Mouse (Mus musculus): ENCODE measurements around the gene Ppif.

Gene Ppif

DNA sequence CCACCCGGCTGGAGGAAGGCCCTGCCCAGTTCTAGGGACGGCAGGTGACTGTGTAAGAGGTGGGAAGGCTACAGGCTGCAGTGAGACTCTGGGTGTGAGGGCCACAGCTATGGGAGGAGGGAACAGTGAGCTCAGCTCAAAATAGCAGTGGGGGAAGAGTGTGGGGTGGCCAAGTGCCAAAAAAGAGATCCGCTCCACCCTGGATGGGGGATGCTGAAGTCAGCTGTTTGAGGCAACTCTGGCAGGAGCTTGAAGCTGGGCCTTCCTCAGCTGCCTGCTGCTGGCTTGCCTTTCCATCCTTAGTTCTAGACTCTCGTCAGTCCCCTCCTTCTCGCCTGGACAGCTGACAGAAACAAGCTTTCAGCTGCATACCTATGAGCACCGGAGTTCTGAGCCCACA is 42.6 kb downstream of the Ppif start:
- peak; percentile 43 for DNase-seq (ENCODE audit: low spot score)

DNA sequence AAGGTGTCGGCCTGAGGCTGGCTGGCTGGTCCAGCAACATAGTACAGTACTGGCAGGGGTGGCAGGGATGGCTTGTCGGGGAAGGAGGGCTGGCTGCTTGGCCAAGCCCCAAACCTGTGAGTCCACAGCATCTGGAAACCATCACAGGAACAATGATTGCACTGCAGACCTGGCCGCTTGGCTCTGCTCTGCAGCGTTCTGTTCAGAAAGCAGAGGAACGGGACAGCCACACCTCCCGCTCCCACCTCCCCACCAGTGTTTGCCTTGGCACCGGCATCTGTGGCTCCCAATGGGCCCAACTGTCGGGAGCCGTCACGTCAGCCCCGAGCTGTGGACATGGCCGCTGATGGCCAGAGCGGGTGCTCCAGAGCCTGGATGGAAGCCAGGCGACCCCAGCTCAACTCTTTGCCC is 44.6 kb downstream of the Ppif start:
- DNase-seq (ENCODE audit: low spot score): no peak

DNA sequence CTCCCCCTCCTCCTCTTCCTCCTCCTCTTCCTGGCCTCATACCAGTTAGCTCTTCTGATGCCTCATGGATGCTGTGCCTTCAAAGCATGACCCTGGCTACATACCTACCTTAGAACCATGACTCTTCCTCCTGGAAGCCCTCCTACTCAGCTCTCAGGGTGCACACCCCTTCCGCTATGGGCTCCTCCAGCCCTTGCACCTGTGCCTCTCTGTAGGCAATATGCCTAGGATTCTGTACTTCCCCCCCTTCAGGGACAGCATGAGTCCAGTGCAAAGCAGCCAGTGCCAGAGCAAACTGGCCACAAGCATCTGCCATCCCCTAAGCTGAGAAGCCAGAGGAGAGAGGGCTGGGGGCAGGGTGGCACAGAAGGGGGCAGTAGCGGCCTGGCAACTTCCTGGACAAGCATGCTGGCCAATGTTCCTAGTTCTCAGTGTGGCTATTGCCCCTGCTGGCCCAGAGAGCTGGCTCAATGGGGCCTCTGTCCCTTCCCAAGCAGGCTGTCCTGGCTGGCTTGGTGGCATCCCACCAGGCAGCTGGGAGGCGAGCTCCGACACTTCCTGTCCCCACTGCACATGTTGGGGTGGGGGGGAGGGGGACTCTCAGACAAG is 46.1 kb downstream of the Ppif start:
- no peak for DNase-seq (ENCODE audit: low spot score)

GRCm38 (mm10) chr14:25741211-25741610 is 47.3 kb downstream of the Ppif start:
- DNase-seq (ENCODE audit: low spot score): no peak

- no peak for DNase-seq (ENCODE audit: low spot score)
Observed at GRCm38 (mm10) chr14:25741840-25742367, 48.0 kb downstream of the Ppif start.

DNA sequence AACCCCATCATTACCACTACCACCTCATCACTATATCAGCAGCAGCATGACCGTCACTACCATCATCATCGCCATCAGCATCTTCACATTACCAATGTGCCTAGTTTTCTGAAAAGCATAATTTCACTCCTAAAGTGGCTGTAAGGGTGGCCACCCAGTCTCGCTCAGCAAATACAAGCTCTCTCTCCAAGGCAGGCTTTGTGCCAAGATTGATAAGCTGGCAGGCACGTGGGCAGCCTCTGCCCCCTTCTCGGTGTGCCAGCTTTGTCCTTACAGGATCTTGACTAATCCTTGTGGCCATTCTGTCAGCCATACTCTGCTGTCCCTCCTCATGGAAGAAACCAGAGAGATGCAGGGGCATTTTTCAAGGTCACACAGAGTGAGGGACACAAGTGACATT is 49.0 kb downstream of the Ppif start:
- DNase-seq (ENCODE audit: low spot score): no peak

DNA sequence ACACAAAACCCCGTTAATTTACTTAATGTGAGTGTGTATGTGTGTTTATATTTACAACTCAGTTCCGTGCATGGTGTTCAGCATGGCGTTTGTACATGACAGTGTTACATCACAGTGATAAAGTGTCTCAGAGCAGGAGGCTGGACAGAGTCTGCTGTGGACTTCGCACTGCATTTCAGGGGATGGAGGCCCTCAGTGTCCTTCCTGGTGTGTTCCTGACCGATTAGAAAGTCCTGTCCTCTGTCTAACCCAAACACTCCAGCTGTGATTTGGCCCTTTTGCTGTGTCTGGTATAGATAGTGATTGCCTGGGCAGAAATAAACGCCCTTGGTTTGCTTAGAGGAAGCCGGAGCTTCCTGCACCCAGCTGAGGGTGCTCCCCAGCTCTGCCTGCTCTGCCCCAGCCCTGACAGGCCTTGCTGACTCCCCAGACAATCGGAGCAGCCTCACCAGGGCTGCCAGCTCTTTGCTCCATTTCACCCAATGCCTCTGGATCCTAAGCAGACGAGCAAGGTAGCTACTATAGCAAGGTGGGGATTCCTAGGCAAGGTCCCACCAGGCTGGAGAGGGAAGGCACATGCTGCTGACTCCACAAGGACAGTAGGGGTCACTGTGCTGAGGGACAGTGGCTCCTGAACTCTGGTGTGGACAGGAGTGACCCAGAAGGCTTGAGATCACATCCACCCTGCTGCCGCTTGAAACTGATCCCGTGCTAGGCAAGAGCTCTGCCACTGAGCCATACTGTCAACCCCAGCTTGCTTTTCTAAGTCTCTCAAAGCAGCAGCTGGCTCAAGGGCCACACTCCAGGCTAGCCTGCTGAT is 51.6 kb downstream of the Ppif start:
- no peak for DNase-seq (ENCODE audit: low spot score)

- DNase-seq (ENCODE audit: low spot score): no peak
Observed at GRCm38 (mm10) chr14:25746371-25746770, 52.4 kb downstream of the Ppif start.

- no peak for DNase-seq (ENCODE audit: low spot score)
Observed at GRCm38 (mm10) chr14:25746971-25747945, 53.3 kb downstream of the Ppif start.

GRCm38 (mm10) chr14:25747996-25748756 is 54.2 kb downstream of the Ppif start:
- no peak for DNase-seq (ENCODE audit: low spot score)

GRCm38 (mm10) chr14:25749143-25749909 is 55.4 kb downstream of the Ppif start:
- no peak for DNase-seq (ENCODE audit: low spot score)
